Mouse (Mus musculus) brain, adult 10 weeks (tissue): Measurements from ENCODE around the gene Psme4. TPM values are rescaled to one million over a fixed set of nuclear protein-coding genes. Genes with fewer than 3 reads are reported as not detected.

Experiments used
- polyA plus RNA-seq: library from polyadenylated mRNA; stranded (reverse); fragments of 350-450 nt; fragmentation: Illumina TruSeq; extraction: RNeasy Lipid Tissue Mini Kit (QIAGEN cat#74804); gene quantifications from one replicate; pipeline ENCODE4 v1.2.3, GENCODE M21; 2015; ENCODE audit warnings: low read depth, low replicate concordance

The Psme4 gene
- polyA plus RNA-seq: 24.2 TPM

DNA sequence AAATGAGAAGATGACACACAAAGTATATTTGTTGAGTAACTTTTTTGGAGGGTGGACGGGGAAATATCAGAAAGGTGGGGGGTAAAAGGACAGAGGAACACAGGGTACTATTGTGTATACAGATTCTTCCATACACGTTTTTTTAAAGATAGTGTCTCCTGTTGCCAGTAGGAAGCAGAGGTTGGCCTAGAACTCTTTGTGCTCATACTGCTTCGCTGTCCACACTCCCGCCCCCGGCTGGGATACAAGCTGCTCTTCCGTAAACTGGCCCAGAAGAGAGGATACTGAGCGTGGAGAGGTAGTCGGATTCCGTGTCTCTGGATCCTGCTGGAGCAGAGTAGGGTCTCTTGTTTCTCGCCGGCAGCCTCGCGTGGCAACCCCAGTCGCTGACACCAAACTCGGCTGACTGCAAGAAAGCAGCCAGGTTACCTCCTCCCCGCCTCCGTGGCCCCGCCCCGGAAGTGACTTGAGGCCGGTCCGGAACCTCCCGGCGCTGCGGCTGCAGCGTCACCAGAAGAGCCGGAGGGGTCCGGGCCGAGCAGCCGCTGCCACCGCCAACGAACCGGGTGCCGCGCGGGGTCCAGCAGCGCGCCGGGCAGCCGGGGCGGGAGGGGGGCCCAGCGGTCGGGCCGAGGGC lies at the start of gene Psme4:
TSS of gene Psme4 (plus strand) at position 460 of the 637 bp plus-strand sequence.

GRCm38 (mm10) chr11:30885171-30885871 lies 113.8 kb downstream of the Psme4 start, which contains the start of the genes Gpr75 and Asb3:
Gene Gpr75 (plus strand): TSS chr11:30885358.
Gene Asb3 (plus strand): TSS chr11:30885416.

Other genes with a start within 250 kb of the Psme4 start
- 76.4 TPM for gene Acyp2, start 122.1 kb upstream of the Psme4 start, polyA plus RNA-seq
- gene Gpr75, start 113.6 kb downstream of the Psme4 start, polyA plus RNA-seq: 9.0 TPM
- gene Asb3, start 113.7 kb downstream of the Psme4 start, polyA plus RNA-seq: 14.8 TPM
- 60.0 TPM for gene Erlec1, start 182.6 kb downstream of the Psme4 start, polyA plus RNA-seq
- 28.9 TPM for gene Chac2, start 214.6 kb downstream of the Psme4 start, polyA plus RNA-seq